Mouse (Mus musculus): ENCODE results near the gene Ccng2.
A peak's percentile ranks its signal among the peaks of the same experiment; 100 is the strongest.

Gene Ccng2

DNA sequence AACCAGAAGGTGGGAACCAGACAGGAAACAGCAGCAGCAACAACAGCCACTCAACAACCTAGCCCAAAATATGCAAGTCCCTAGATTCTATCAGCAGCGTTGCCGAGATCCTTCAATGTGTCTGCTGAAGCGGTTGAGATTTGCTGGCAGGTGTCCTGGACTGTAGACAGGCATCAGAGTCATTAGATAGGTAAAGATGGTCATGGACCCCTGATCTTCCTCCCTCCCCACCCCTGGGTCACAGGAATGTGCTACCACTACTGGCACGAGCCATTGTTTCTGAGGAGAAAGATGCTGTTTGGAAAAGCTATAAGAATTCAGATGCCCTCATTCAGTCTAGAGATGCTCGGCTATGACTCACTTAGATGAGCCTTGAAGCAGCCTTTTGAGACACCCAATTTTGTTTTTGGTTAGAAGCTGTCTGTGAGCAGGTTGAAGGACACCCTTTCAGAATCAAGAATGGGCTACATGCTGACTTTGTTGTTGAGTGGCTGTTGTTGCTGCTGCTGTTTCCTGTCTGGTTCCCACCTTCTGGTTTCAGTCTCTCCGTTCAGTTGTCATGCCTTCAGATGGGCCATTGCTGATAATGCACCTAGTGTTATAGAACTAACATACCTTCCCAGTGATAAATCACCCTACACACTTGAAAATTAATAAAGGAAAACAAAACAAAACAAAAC lies 3.5 kb upstream of the Ccng2 start:
- no peak for DNase-seq (ENCODE audit: low spot score in 2 of 2)

- DNase-seq (ENCODE audit: low spot score in 2 of 2) = no peak
These were observed 2.8 kb upstream of the Ccng2 start for GRCm38 (mm10) chr5:93264136-93264700.

DNA sequence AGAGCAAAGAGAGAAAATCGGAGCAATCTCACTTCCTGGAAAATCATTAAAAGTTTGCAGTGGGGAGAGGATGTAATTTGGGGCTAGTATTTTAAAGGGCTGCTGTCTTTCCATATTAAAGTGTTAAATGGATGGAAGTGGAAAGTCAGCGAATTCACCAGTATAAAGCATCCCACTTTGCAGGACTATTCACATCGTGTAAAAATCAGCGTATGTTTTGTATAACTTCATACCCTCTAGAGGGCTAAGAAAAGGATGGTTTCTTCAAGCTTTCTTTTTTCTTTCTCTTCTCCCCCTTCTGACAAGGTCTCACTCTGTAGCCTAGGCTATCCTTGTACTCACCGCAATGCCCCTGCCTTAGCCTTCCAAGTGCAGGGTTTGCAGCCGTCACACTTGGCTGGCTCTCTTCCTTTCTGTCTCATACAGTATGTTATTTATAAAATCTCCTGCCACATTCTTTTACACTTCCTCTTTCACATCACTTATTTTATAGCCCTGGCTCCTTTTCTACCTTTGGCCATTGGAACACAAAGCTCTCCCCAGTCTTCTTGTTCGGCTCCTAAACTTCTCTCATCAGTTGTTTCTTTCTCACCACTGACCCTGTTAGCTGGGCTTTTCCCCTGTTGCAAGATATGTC lies 1.8 kb upstream of the Ccng2 start:
- DNase-seq (ENCODE audit: low spot score in 2 of 2) = peak in 1 of 2 experiments; percentile 66

DNA sequence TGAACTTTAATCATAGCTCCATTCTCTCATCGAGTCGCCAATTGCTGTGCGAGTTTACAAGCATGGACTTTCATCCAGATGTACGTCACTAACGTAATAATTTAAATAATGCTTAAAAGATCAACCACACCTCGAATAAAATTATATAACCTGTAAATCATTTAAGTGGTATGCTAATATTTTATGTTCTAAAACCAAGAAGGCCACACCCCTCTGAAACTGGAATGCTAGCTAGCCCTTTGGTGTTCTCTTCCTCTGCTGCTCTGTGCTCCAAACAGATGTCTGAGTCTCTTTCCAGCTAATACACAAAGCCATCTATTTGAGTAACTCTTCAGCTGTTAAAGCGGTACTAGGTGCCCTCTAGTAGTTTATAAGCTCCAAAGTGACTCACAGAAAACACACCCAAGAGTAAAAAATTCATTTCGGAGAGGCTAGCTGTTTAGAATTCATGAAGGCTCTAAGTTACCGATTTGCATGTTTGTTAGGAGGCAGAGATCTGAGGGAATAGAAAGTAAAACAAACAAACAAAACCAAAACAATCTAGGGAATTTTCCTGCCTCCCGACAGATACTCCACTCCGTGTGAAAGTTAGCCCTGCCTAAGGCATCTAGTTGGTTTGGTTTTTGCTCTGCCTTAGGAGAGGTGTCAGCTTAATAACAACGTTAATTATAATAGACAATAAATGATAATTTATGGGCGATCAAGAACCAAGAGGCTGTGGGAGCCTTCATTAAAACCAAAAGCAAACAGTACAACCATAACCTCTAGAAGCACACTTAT lies 1.1 kb upstream of the Ccng2 start:
- DNase-seq (ENCODE audit: low spot score in 2 of 2) = no peak

DNA sequence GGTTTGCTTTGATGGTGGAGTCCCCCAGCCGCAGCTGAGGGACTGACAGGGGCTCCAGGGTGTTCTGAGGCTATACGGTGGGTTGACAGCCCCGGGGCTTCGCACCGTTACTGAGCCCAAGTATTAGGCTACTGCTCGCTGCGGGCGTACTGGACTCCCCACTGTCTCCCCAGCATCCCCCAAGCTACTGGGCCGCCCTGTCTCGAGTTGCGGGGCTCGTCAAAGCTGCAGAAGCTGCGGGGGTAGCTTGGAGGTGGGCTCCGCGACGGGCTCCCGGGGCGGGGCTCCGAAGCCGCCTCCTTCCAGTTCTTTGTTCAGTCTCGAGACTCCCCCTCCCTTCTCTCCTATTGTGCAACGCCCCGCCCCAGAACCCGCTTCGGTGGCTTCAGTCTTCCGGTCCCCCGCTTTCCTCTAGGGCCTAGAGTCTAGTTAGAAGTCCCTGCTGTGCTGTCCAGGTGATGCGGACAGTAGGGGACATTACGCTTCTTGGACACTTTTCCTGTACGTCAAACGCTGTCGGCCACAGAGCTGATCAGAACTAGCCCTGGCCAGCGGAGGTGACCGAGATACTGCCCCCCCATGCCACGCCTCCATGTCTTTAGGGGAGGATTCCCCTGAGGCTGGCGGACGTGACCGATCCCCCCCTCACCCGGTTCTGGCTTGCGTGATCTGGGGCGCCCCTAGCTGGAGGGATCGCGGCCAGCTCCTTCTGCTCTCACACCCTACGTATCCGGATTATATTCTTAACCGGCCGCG lies 972 bp downstream of the Ccng2 start:
- peak; percentile 62 to 83 for DNase-seq (ENCODE audit: low spot score in 2 of 2)

DNA sequence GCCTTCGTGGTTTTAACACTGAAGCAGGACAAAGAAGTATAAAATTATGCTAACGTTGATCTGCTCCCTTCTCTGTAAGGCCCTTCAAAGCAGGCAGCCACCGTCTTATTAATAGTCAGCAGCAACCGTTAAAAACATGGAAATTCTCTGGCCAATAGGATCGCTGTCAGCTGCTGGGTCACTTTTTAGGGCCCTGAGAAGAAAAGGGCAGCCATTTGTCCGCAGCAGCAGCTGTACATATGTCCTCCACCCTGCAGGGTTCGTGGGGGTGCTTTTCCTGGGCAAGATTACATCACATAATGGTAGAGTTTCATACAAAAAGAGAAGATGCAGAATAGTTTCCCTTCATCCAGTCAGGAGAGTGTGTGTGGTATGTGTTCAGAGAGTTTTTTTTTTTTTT lies 3.0 kb downstream of the Ccng2 start:
- DNase-seq (ENCODE audit: low spot score in 2 of 2) = no peak

GRCm38 (mm10) chr5:93270721-93271120 lies 3.7 kb downstream of the Ccng2 start:
- no peak for DNase-seq (ENCODE audit: low spot score in 2 of 2)

DNA sequence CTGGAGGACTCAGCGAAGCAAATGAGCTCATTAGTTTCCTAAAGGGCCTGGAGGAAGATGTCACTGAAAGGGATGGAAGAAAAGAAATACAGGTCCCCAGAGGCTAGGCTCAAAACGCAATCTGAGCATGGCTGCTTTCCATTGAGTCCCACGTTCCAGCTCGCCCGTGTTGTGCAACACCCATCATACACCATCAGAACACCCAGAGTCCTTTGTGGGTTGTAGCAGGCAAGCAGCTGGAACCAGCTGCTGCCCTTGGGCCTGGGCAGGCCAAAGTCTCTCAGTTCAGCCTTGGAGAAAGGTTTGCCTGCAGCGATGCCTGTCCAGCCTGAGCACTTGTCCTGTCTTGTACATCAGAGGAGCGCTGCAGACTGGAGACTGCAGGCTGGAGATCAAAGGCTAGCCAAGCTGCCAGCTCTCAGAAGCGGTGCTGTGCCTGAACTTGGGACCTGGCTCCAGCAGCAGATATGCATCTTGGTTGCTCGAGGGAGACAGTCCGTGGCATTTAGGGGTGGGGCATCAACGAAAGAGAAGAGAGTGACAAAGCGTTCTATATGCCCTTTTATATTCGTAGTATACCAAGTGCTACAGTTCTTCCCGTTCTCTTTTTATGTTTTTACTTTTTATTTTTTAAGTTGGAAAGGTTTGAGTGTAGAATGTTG lies 15.5 kb downstream of the Ccng2 start:
- no peak for DNase-seq (ENCODE audit: low spot score in 2 of 2)

- no peak for DNase-seq (ENCODE audit: low spot score in 2 of 2)
These were observed 16.1 kb downstream of the Ccng2 start for GRCm38 (mm10) chr5:93283109-93283508.

- no peak for DNase-seq (ENCODE audit: low spot score in 2 of 2)
These were observed 21.5 kb downstream of the Ccng2 start for GRCm38 (mm10) chr5:93288553-93288952.

DNA sequence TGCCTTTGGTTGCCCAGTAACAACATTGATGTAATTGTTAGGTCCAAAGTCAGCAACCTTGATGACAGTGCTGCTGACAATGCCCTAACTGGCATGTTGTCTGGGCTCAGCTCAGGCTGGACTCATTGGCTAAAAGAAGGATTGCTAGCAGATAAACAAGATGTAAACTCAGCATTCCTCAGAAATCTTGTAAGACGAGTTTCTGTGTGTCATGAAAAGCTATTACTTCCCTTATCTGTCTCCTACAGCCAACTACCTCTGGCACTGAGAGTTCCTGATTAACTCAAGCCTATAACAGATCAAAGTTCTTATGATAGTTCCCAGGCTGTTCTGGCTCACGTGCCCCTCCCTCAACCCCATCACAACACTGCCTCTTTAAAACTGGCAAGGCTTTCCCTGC lies 23.2 kb downstream of the Ccng2 start:
- no peak for DNase-seq (ENCODE audit: low spot score in 2 of 2)

GRCm38 (mm10) chr5:93296341-93296746 lies 29.3 kb downstream of the Ccng2 start:
- DNase-seq (ENCODE audit: low spot score in 2 of 2) = no peak

- DNase-seq (ENCODE audit: low spot score in 2 of 2) = no peak
These were observed 29.7 kb downstream of the Ccng2 start for GRCm38 (mm10) chr5:93296754-93297153.

- no peak for DNase-seq (ENCODE audit: low spot score in 2 of 2)
These were observed 30.3 kb downstream of the Ccng2 start for GRCm38 (mm10) chr5:93297311-93297710.

DNA sequence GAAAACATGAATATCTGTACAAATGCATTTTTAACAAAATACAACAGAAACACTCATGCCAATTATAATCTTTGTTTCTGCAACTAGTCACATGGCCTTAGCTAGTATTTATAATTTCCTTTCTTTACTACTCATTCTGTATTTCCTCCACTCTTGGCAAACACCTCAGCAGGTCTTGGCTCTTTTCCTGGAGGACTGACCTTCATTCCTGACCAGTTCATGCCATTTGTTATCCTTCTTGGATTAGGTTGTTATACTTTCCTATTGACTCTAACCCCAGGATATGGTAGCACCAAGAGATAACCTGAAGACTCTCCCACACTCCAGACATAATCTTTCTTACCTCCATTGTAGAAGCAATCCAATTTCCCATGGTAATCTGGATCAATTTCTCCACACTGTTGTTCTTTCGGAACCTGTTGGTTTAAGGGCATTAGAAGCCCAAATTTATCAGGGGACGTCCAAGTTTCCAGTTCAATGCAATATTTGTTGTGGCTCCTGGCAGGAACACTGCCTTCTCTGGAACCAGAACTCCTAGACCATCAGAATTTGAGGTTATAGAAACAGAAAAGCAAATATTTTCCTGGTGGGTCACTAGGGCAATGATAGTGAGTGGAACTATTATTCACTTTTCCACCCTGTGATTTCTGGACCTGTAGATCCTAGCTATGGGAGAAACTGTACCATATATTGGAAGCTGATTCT lies 38.2 kb downstream of the Ccng2 start:
- DNase-seq (ENCODE audit: low spot score in 2 of 2) = no peak

GRCm38 (mm10) chr5:93308909-93309308 lies 41.9 kb downstream of the Ccng2 start:
- DNase-seq (ENCODE audit: low spot score in 2 of 2) = no peak

- DNase-seq (ENCODE audit: low spot score in 2 of 2) = no peak
These were observed 56.4 kb downstream of the Ccng2 start for GRCm38 (mm10) chr5:93323320-93324001.

Measured in spleen, postnatal 10 days (tissue).